Mouse (Mus musculus) thymus, adult 2 months (tissue): ENCODE measurements around the gene Taf12.

ENCODE experiments used
- CTCF ChIP-seq: fragments of 200-500 bp; IDR thresholded peaks from 2 replicates; pipeline ENCODE4 v1.5.1; 2012; ENCODE audit warnings: mild to moderate bottlenecking, control low read depth, low read length, moderate library complexity, borderline replicate concordance; ENCODE audit not compliant: control insufficient read depth, poor library complexity, insufficient read depth; ENCODE audit errors: extremely low read depth
- POLR2A ChIP-seq: fragments of 200-500 bp; IDR thresholded peaks from 2 replicates; pipeline ENCODE4 v1.6.1; 2012; ENCODE audit warnings: mild to moderate bottlenecking, low read length, control low read depth, moderate library complexity; ENCODE audit not compliant: control insufficient read depth, poor library complexity, insufficient read depth; ENCODE audit errors: extremely low read depth

DNA sequence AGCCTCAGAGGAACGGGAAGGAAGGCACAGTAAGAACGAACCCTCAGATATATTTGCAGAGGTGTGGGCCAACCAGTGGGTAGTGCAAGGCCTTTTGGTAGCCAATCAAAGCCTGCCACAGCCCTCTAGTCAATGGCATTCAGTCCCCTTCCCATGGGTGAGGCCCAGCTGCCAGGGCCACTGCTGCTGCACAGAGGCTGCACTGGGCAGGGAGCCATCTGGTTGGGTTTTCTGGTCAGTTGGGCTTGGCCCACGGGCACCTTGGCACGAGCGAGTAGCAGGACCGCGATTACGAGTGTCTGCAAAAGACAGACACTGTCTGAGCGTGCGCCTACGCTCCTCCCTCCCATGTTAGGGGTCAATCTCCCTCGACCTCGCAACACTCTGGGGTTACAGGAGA lies 64.8 kb downstream of the Taf12 start:
- TF ChIP-seq POLR2A (no peak), CTCF (no peak)
